Mouse (Mus musculus) neural tube, postnatal 0 days (tissue): Measurements from ENCODE around the gene Pigyl. TPM values are rescaled to one million over a fixed set of nuclear protein-coding genes. Genes with fewer than 3 reads are reported as not detected.

ENCODE experiments used
- microRNA-seq: library from miRNA; unstranded; fragments of <30 nt; microRNA quantifications from one replicate; pipeline ENCODE4, GENCODE M21; 2016
- polyA plus RNA-seq: library from polyadenylated mRNA; unstranded; fragments of >200 nt; fragmentation: Nextera tagmentation; extraction: Ambion mirVana; gene quantifications from 2 replicates; pipeline ENCODE4 v1.2.1, GENCODE M21; 2015

The Pigyl gene
- 109 and 121 TPM in 2 replicates for polyA plus RNA-seq

DNA sequence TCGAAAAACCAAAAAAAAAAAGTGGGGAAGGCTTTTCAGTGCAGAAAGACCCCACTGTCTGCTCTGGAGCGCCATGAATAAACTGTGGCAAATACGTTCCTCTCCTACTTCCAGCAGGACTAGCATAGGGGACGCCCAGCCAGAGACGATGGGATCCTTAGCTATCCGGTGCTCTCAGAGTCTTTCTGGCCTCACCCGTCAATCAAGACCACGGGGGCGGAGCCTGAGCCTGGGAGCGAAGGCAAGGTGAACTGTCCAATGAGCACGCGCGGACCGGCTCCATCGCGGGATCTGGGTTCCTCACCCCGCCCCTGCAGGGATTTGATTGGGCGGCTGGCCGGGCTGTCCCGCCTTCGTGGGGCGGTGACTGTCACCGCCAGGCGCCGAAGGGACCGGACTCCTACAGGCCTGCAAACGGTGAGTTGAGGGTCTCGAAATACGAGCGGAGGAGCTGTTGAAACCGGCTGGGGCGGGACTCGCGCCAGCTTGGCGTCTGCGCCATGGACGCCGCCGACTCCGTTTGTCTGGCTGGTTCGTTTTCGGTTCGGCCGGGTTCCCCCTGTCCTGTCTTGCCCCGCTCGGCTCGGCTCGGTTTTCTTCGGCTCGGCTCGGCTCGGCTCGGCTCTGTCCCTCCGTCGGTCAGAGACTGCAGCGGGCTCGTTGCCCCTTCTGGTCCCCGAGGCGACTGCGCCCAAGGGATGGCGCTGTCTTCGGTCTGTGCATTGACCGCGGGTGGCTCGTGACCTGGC is at the start of gene Pigyl:
TSS of gene Pigyl (plus strand) at position 350 of the 749 bp plus-strand sequence.

DNA sequence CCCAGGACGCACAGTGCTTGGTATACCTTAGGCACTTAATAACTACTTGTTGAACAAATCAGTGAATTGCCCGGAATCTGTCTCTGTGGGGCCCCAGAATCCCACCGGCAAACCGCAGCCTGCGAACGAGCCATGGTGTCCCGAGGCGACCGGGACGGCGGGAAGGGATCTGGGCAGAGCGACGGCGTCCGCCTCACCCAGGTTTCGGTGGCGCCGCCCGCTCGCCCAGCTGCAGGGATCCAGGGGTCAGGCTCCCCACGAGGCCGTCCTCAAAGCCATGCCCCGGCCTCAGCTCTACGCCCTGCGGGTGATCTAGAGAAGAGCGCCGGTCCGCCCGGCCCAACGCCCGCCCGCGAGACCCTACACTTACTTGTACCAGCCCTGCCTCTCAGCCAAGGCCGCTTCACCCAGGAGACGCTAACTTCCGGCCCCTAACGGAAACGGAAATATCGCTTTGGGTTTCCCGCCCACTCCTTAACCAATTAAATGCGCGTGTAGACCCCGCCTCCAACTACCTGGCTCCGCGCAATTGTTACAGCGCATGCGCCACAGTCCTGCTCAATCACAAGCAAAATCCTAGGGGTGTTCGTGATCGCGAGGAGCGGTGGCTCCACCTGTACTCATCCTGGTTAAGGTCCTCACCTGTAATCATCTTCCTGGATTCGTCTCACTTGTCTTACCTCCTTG is 39.8 kb upstream of the Pigyl start, which contains the start of gene Elof1:
TSS of gene Elof1 (minus strand) at position 433 of the 687 bp plus-strand sequence.

DNA sequence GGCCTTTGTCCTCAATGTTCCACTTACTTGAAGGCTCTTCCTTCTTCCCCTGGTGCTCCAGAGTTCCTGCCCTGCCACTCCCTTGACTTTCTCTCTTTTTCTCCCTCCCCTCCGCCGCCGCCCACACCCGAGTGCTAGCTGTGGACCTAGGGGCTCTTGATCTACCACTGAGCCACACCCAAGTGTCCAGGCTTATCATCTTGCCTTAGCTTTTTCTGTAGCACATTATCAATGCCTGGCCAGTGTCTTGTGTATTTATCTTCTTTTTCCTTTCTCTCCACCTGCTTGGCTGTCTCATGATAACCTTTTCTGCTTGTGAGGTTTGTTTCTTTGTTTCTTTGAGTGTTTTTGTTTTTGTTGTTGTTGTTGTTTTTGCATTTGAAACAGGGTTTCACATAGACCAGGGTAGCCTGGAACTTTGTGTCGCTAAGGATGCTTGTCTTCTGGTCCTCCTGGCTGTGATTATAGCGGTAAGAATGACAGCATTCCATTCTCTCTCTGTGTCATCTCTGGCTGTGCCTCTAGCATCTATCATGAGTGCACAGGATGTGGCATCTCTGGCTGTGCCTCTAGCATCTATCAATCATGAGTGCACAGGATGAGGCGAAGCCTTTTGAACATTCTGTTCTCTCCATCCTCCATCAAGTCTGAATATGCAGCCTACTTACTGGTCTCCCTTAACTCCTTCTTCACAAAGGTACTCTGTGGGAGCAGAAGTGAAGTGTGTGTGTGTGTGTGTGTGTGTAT is 20.8 kb upstream of the Pigyl start, which contains the start of gene Acp5:
TSS of gene Acp5 (minus strand) at position 68 of the 747 bp plus-strand sequence.

DNA sequence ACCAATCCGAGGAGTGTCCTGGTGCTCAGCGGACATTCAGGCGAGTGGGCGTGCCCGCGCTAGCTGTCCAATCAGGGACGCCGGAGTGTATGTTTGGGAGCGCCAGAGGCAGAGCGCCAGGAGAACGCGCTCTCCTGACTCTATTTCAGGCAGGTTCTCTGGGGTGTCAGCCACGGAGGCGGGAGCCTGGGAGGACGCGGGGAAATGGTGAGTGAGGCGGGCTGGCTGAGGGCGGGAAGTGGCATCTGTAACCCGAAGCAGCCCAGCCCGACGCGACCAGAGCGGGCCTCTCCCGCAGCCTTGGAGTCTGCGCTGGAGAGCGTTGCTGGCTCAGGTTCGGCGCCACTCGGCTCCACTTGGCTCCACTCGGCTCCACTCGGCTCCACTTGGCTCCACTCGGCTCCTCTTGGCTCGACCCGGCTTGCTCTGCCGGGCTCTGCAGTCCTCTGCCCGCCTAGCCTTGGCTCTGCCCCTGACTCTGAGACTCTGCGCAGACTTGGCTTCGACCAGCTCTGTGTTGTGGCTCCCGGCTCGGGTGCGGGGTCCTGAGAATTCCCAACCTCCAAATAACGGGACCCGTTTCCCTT is 31.5 kb downstream of the Pigyl start, which contains the start of gene Zfp872:
TSS of gene Zfp872 (plus strand) at position 66 of the 587 bp plus-strand sequence.

Small RNAs within 50 kb of the gene (microRNA-seq; reads per million reads assigned to microRNA genes)
- 0.87 reads per million for gene Mir7084

Other genes starting within 250 kb of the Pigyl start
- gene Rab3d, start 238.7 kb upstream of the Pigyl start, polyA plus RNA-seq: 20.0 and 20.9 TPM in 2 replicates
- gene Ccdc159, start 229.4 kb upstream of the Pigyl start, polyA plus RNA-seq: 4.5 and 6.7 TPM in 2 replicates
- 65.2 and 67.6 TPM in 2 replicates for gene Tmem205, start 229.3 kb upstream of the Pigyl start, polyA plus RNA-seq
- 103 and 112 TPM in 2 replicates for gene Plppr2, start 219.8 kb upstream of the Pigyl start, polyA plus RNA-seq
- gene Swsap1, start 201.1 kb upstream of the Pigyl start, polyA plus RNA-seq: 7.8 and 8.5 TPM in 2 replicates
- 1.4 and 1.6 TPM in 2 replicates for gene Epor, start 193.3 kb upstream of the Pigyl start, polyA plus RNA-seq
- 2.9 and 3.0 TPM in 2 replicates for gene Rgl3, start 167.4 kb upstream of the Pigyl start, polyA plus RNA-seq
- gene Ccdc151, start 154.2 kb upstream of the Pigyl start, polyA plus RNA-seq: 3.5 and 4.1 TPM in 2 replicates
- 70.2 and 80.7 TPM in 2 replicates for gene Prkcsh, start 154.0 kb upstream of the Pigyl start, polyA plus RNA-seq
- 66.7 and 78.4 TPM in 2 replicates for gene Elavl3, start 104.8 kb upstream of the Pigyl start, polyA plus RNA-seq
- not detected in 2 replicates for gene Gm49318, start 85.6 kb upstream of the Pigyl start, polyA plus RNA-seq
- 12.5 and 14.7 TPM in 2 replicates for gene Zfp653, start 85.5 kb upstream of the Pigyl start, polyA plus RNA-seq
- gene Ecsit, start 71.4 kb upstream of the Pigyl start, polyA plus RNA-seq: 61.0 and 63.4 TPM in 2 replicates
- gene Cnn1, start 57.6 kb upstream of the Pigyl start, polyA plus RNA-seq: 0.65 and 0.96 TPM in 2 replicates
- gene Elof1, start 39.7 kb upstream of the Pigyl start, polyA plus RNA-seq: 187 and 193 TPM in 2 replicates
- gene Acp5, start 21.1 kb upstream of the Pigyl start, polyA plus RNA-seq: 4.5 and 13.7 TPM in 2 replicates
- gene Zfp872, start 31.2 kb downstream of the Pigyl start, polyA plus RNA-seq: 0.27 and 0.32 TPM in 2 replicates
- gene Zfp809, start 68.9 kb downstream of the Pigyl start, polyA plus RNA-seq: 9.5 and 12.0 TPM in 2 replicates
- 4.3 and 4.8 TPM in 2 replicates for gene Zfp599, start 103.0 kb downstream of the Pigyl start, polyA plus RNA-seq
- 17.0 and 21.7 TPM in 2 replicates for gene Zfp810, start 150.8 kb downstream of the Pigyl start, polyA plus RNA-seq
- 2.3 and 2.8 TPM in 2 replicates for gene Anln, start 232.3 kb downstream of the Pigyl start, polyA plus RNA-seq